Mouse (Mus musculus): ENCODE results near the gene Slc12a5. TPM values are rescaled to one million over a fixed set of nuclear protein-coding genes. Genes with fewer than 3 reads are reported as not detected.

Gene Slc12a5
- polyA plus RNA-seq, 1 experiment from 2014 or later: 57.7 TPM

- H3K27ac ChIP-seq (ENCODE audit: low read length): no peak overlapping the region
- H3K4me1 ChIP-seq (ENCODE audit: control insufficient read depth, insufficient read depth, low read length): peaks cover 7% of the 10 kb centered on the region
- H3K36me3 ChIP-seq (ENCODE audit: control insufficient read depth, insufficient read depth, low read length): no peaks in the 10 kb centered on the region
- H3K9me3 ChIP-seq (replicated peaks; ENCODE audit: control insufficient read depth, low read length, poor library complexity, severe bottlenecking): no peaks in the 10 kb centered on the region
- 0 out of 2 replicates have a peak, but pooled peaks have one; percentile 43 for ATAC-seq
- WGBS: 58% methylated on average over 7 of the region's 7 CpGs
- H3K4me3 ChIP-seq (ENCODE audit: low read depth, low read length): no peak overlapping the region
- no peaks in the 10 kb centered on the region for H3K27me3 ChIP-seq (ENCODE audit: control insufficient read depth, insufficient read depth, low read depth, low read length)
- H3K4me2 ChIP-seq (ENCODE audit: low read length): no peak overlapping the region
- no peak overlapping the region for H3K9ac ChIP-seq (ENCODE audit: low read depth, low read length)
Observed at GRCm38 (mm10) chr2:164921984-164922383, 38.6 kb upstream of the Slc12a5 start.

- Histone ChIP-seq H3K4me3 (ENCODE audit: low read depth, low read length) (no peak overlapping the region), H3K9ac (ENCODE audit: low read depth, low read length) (no peak overlapping the region)
Observed at GRCm38 (mm10) chr2:164923291-164923690, 37.3 kb upstream of the Slc12a5 start.

DNA sequence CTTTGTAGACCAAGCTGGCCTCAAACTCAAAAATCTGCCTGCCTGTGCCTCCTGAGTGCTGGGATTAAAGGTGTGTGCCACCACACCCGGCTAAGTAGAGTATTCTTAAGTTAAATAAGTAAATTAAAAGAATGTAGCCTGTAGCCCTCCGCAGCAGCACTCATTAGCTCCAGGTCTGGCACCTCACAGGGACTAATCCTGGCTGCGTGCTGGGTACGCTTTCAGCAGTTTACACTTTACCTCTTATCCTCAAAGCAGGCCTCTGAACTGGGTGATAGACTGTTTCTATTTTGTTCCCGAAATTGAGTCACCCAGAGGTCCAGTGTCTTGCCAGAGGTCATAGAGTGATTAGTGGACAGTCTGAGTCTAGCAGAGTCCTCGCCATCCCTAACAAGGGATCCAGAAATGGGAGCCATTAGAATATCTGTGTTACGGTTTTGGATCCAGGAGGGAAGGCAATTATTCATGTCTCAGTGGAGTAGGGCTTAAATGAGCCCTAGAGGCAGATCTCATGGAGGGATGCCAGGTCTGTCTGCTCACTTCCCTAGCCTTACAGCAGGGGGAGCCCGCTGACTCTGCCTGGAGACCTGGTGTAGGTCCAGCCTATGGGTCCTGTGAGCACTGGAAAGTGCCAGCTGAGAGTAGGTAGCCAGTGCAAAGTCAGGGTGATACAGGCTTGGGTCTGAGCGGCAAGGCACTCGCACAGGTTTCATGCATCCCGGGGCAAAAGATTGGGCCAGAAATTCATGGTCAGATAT, 36.3 kb upstream of the Slc12a5 start:
- Histone ChIP-seq H3K4me2 (ENCODE audit: low read length) (no peak overlapping the region), H3K27ac (ENCODE audit: low read length) (no peak overlapping the region), H3K9me3 (replicated peaks; ENCODE audit: control insufficient read depth, low read length, poor library complexity, severe bottlenecking) (no peaks in the 10 kb centered on the region), H3K4me3 (ENCODE audit: low read depth, low read length) (no peak overlapping the region), H3K4me1 (ENCODE audit: control insufficient read depth, insufficient read depth, low read length) (peaks cover 7% of the 10 kb centered on the region), H3K9ac (ENCODE audit: low read depth, low read length) (no peak overlapping the region), H3K36me3 (ENCODE audit: control insufficient read depth, insufficient read depth, low read length) (no peaks in the 10 kb centered on the region), H3K27me3 (ENCODE audit: control insufficient read depth, insufficient read depth, low read depth, low read length) (no peaks in the 10 kb centered on the region)
- ATAC-seq: peak; percentile 62; the same call in 1 of the 2 replicates
- WGBS: 37% methylated on average over 11 of the region's 11 CpGs

More at GRCm38 (mm10) chr2:164923291-164923690, 37.3 kb upstream of the Slc12a5 start:
- H3K27me3 ChIP-seq (ENCODE audit: control insufficient read depth, insufficient read depth, low read depth, low read length): no peaks in the 10 kb centered on the region
- H3K4me2 ChIP-seq (ENCODE audit: low read length): no peak overlapping the region
- no peaks in the 10 kb centered on the region for H3K9me3 ChIP-seq (replicated peaks; ENCODE audit: control insufficient read depth, low read length, poor library complexity, severe bottlenecking)
- H3K27ac ChIP-seq (ENCODE audit: low read length): no peak overlapping the region
- WGBS: 50% methylated on average over 4 of the region's 4 CpGs
- no peaks in the 10 kb centered on the region for H3K36me3 ChIP-seq (ENCODE audit: control insufficient read depth, insufficient read depth, low read length)
- ATAC-seq: no peak
- H3K4me1 ChIP-seq (ENCODE audit: control insufficient read depth, insufficient read depth, low read length): peaks cover 7% of the 10 kb centered on the region

DNA sequence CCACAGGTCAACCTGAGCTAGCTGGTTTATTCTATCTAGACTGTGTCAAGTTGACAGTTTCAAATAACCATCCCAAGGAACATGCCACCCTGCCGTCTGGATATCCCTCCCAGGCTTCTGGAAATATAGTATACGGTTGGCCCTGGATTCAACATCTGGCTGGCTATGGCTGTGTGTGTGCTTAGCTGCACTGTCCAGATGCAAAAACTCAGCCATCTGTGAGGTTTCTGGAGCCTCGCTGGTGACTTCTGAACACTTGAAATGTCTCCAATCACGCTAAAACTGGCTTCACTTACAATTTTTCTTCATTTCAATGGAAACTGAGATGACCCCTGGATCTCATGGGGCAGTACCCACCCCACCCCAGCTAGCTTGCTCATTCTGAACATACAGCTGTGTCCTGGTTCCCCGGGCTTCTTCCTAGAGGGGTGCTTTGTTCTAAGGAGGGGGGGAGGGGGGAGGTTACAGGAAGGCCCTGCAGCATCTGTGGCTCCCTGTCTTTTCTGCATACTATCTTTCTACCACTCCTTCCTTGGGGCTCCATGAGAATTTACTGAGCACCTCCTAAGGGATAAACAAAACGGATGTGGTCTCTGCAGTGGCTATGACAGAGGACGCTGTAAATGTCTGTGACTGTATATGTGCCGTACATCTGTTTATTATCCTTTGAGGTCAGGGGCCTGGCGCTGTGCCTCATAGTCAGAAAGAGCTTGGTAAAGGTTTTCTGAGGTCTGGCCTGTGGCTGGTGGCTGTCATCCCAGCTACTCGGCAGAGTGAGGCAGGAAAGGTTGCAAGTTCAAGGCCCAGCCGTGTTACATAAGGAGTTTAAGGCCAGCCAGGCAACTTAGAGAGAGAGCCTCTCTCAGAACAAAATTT, 29.7 kb upstream of the Slc12a5 start:
- WGBS: 64% methylated on average over 11 of the region's 11 CpGs
- Histone ChIP-seq H3K4me2 (ENCODE audit: low read length) (no peak overlapping the region), H3K36me3 (ENCODE audit: control insufficient read depth, insufficient read depth, low read length) (no peaks in the 10 kb centered on the region), H3K4me1 (ENCODE audit: control insufficient read depth, insufficient read depth, low read length) (no peaks in the 10 kb centered on the region), H3K9me3 (replicated peaks; ENCODE audit: control insufficient read depth, low read length, poor library complexity, severe bottlenecking) (no peaks in the 10 kb centered on the region), H3K27me3 (ENCODE audit: control insufficient read depth, insufficient read depth, low read depth, low read length) (no peaks in the 10 kb centered on the region; the same call in 1 of the 2 replicates), H3K4me3 (ENCODE audit: low read depth, low read length) (no peak overlapping the region), H3K9ac (ENCODE audit: low read depth, low read length) (no peak overlapping the region), H3K27ac (ENCODE audit: low read length) (no peak overlapping the region)
- ATAC-seq: no peak

- Histone ChIP-seq H3K36me3 (ENCODE audit: control insufficient read depth, insufficient read depth, low read length) (no peaks in the 10 kb centered on the region), H3K27ac (ENCODE audit: low read length) (no peak overlapping the region), H3K9me3 (replicated peaks; ENCODE audit: control insufficient read depth, low read length, poor library complexity, severe bottlenecking) (no peaks in the 10 kb centered on the region), H3K9ac (ENCODE audit: low read depth, low read length) (no peak overlapping the region), H3K4me3 (ENCODE audit: low read depth, low read length) (no peak overlapping the region), H3K27me3 (ENCODE audit: control insufficient read depth, insufficient read depth, low read depth, low read length) (no peaks in the 10 kb centered on the region; the same call in 1 of the 2 replicates), H3K4me1 (ENCODE audit: control insufficient read depth, insufficient read depth, low read length) (peaks cover 4% of the 10 kb centered on the region; the same call in 1 of the 2 replicates), H3K4me2 (ENCODE audit: low read length) (no peak overlapping the region)
- 40% methylated on average over 7 of the region's 10 CpGs for WGBS
- no peak for ATAC-seq
Observed at GRCm38 (mm10) chr2:164933534-164933933, 27.1 kb upstream of the Slc12a5 start.

DNA sequence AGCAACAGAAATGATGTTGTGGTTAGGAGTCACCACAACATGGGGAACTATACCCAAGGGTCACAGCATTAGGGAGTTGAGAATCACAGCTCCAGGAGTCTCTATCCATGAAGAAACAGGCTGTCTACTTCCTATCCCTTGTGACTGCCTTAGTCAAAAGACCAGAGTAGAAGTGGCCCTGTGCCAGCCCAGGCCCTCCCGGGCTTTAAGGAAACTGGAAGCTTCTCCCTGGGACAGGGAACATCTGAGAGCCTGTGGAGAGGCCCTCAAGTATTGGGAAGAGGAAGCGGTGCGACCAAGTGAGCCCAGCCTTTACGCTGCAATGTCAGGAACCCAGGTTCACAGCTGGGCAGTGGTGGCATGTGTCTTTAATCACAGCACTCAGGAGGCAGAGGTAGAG, 24.6 kb upstream of the Slc12a5 start:
- Histone ChIP-seq H3K4me3 (ENCODE audit: low read depth, low read length) (no peak overlapping the region), H3K27ac (ENCODE audit: low read length) (no peak overlapping the region), H3K36me3 (ENCODE audit: control insufficient read depth, insufficient read depth, low read length) (no peaks in the 10 kb centered on the region), H3K4me1 (ENCODE audit: control insufficient read depth, insufficient read depth, low read length) (peaks cover 17% of the 10 kb centered on the region), H3K4me2 (ENCODE audit: low read length) (no peak overlapping the region), H3K9ac (ENCODE audit: low read depth, low read length) (no peak overlapping the region), H3K27me3 (ENCODE audit: control insufficient read depth, insufficient read depth, low read depth, low read length) (no peaks in the 10 kb centered on the region; the same call in 1 of the 2 replicates), H3K9me3 (replicated peaks; ENCODE audit: control insufficient read depth, low read length, poor library complexity, severe bottlenecking) (no peaks in the 10 kb centered on the region)
- ATAC-seq: no peak
- 90% methylated on average over 4 of the region's 4 CpGs for WGBS

GRCm38 (mm10) chr2:164938146-164939091, 22.2 kb upstream of the Slc12a5 start:
- Histone ChIP-seq H3K4me2 (ENCODE audit: low read length) (peak overlapping the region; percentile 68), H3K27me3 (ENCODE audit: control insufficient read depth, insufficient read depth, low read depth, low read length) (no peaks in the 10 kb centered on the region; the same call in 1 of the 2 replicates)

GRCm38 (mm10) chr2:164939106-164939505, 21.5 kb upstream of the Slc12a5 start:
- Histone ChIP-seq H3K9ac (ENCODE audit: low read depth, low read length) (peak overlapping the region; percentile 37), H3K27ac (ENCODE audit: low read length) (peak overlapping the region; percentile 69), H3K4me1 (ENCODE audit: control insufficient read depth, insufficient read depth, low read length) (peaks cover 17% of the 10 kb centered on the region), H3K9me3 (replicated peaks; ENCODE audit: control insufficient read depth, low read length, poor library complexity, severe bottlenecking) (no peaks in the 10 kb centered on the region), H3K4me3 (ENCODE audit: low read depth, low read length) (peak overlapping the region; percentile 37), H3K4me2 (ENCODE audit: low read length) (peak overlapping the region; percentile 68), H3K36me3 (ENCODE audit: control insufficient read depth, insufficient read depth, low read length) (no peaks in the 10 kb centered on the region), H3K27me3 (ENCODE audit: control insufficient read depth, insufficient read depth, low read depth, low read length) (no peaks in the 10 kb centered on the region; the same call in 1 of the 2 replicates)
- ATAC-seq: peak; percentile 80
- 2% methylated on average over 11 of the region's 11 CpGs for WGBS

More at GRCm38 (mm10) chr2:164938146-164939091, 22.2 kb upstream of the Slc12a5 start:
- peak overlapping the region; percentile 37 for H3K4me3 ChIP-seq (ENCODE audit: low read depth, low read length)
- peak; percentile 94 for ATAC-seq
- peak overlapping the region; percentile 69 for H3K27ac ChIP-seq (ENCODE audit: low read length)
- no peaks in the 10 kb centered on the region for H3K9me3 ChIP-seq (replicated peaks; ENCODE audit: control insufficient read depth, low read length, poor library complexity, severe bottlenecking)
- peaks cover 17% of the 10 kb centered on the region for H3K4me1 ChIP-seq (ENCODE audit: control insufficient read depth, insufficient read depth, low read length)
- H3K36me3 ChIP-seq (ENCODE audit: control insufficient read depth, insufficient read depth, low read length): no peaks in the 10 kb centered on the region
- peak overlapping the region; percentile 37 for H3K9ac ChIP-seq (ENCODE audit: low read depth, low read length)
- WGBS: 3% methylated on average over 39 of the region's 39 CpGs
